Mouse (Mus musculus): Measurements from ENCODE around the gene Sele. TPM values are rescaled to one million over a fixed set of nuclear protein-coding genes. Genes with fewer than 3 reads are reported as not detected.

Gene Sele
- total and polyA plus RNA-seq, 3 experiments: not detected

DNA sequence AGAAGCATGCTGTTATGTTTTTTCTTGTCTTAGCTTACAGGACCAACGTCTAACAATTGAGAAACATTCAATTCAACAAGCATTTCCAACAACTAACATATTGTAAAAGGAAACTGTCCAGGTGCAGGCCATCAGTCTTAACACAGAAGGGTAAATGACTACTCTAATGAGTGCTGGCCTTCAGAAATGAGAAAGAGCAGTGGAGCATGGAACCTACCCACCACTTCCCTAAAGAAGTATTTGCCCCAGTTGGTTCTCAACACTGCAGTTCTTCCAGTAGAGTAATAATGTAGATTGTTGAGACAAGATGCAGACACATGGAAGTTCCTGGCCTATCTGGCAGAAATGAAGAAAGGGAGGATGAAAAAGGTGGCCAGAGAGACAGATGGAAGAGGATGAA lies 28.4 kb downstream of the Sele start:
- Histone ChIP-seq H3K4me3 (ENCODE audit: control insufficient read depth in 1 of 2, insufficient read depth in 1 of 2, low read depth in 2 of 2, low read length in 2 of 2) (no peak overlapping the region), H3K9me3 (replicated peaks; ENCODE audit: insufficient read depth, low read length) (no peaks in the 10 kb centered on the region), H3K27ac (ENCODE audit: control insufficient read depth, low read depth, low read length) (no peak overlapping the region), H3K9ac (ENCODE audit: control insufficient read depth, low read depth, low read length, poor library complexity, severe bottlenecking) (no peak overlapping the region), H3K36me3 (ENCODE audit: control insufficient read depth in 1 of 2, insufficient read depth in 2 of 2, low read length in 2 of 2) (peaks cover 0 to 9% of the 10 kb centered on the region in 2 experiments; a peak in 2 of 4 replicates), H3K27me3 (ENCODE audit: control insufficient read depth in 1 of 2, insufficient read depth in 2 of 2, low read length in 2 of 2) (peaks cover 3 to 4% of the 10 kb centered on the region in 2 experiments; a peak in 1 of 4 replicates), H3K79me2 (ENCODE audit: control insufficient read depth, insufficient read depth, low read length, poor library complexity) (no peaks in the 10 kb centered on the region), H3K4me1 (ENCODE audit: control insufficient read depth in 1 of 2, insufficient read depth in 2 of 2, low read length in 2 of 2) (peaks cover 11 to 15% of the 10 kb centered on the region in 2 experiments)
- TF ChIP-seq MEF2A (IDR thresholded peaks at IDR 0.05; ENCODE audit: extremely low read depth, insufficient replicate concordance, low read depth, low read length, poor library complexity, severe bottlenecking) (no peak), ZNF384 (IDR thresholded peaks at IDR 0.05; ENCODE audit: low read depth, low read length) (no peak), NRF1 (IDR thresholded peaks at IDR 0.05; ENCODE audit: insufficient read depth, low read depth, low read length, poor library complexity, severe bottlenecking) (no peak), MAZ (IDR thresholded peaks at IDR 0.05; ENCODE audit: low read depth, low read length) (no peak), USF2 (IDR thresholded peaks at IDR 0.05; ENCODE audit: borderline replicate concordance in 1 of 2, insufficient read depth in 1 of 2, low read depth in 1 of 2, low read length in 2 of 2) (no peak), SMC3 (IDR thresholded peaks at IDR 0.05; ENCODE audit: low read depth, low read length) (no peak), CHD2 (IDR thresholded peaks at IDR 0.05; ENCODE audit: low read length) (no peak)
- no peak for DNase-seq (ENCODE audit: low read depth, low spot score)

DNA sequence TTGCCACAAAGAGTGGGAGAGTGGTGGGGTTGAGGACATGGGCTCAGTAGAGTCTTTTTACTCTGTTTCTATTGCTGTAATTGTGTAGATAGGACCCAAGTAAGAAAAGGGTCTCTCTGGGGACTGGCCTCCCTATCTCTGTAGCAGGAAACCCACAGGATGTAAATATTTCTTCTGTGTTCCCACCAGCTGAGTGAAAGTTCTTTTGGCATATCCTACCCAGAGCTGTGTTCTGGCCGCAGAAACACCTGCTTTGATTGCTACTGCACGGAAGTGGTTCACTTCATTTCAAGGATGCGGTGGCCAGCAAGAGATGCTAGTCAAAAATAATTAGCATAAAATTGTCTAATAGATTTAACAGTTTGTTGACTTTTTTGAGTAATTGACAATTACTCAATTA lies 29.0 kb downstream of the Sele start:
- H3K27ac ChIP-seq (ENCODE audit: control insufficient read depth, low read depth, low read length): no peak overlapping the region
- H3K36me3 ChIP-seq (ENCODE audit: control insufficient read depth in 1 of 2, insufficient read depth in 2 of 2, low read length in 2 of 2): peaks cover 0 to 9% of the 10 kb centered on the region in 2 experiments; a peak in 2 of 4 replicates

More for the DNA sequence above, 29.0 kb downstream of the Sele start:
- H3K79me2 ChIP-seq (ENCODE audit: control insufficient read depth, insufficient read depth, low read length, poor library complexity): no peaks in the 10 kb centered on the region
- H3K4me3 ChIP-seq (ENCODE audit: control insufficient read depth in 1 of 2, insufficient read depth in 1 of 2, low read depth in 2 of 2, low read length in 2 of 2): no peak overlapping the region
- H3K4me1 ChIP-seq (ENCODE audit: control insufficient read depth in 1 of 2, insufficient read depth in 2 of 2, low read length in 2 of 2): peaks cover 11 to 15% of the 10 kb centered on the region in 2 experiments
- no peak overlapping the region for H3K9ac ChIP-seq (ENCODE audit: control insufficient read depth, low read depth, low read length, poor library complexity, severe bottlenecking)
- no peaks in the 10 kb centered on the region for H3K9me3 ChIP-seq (replicated peaks; ENCODE audit: insufficient read depth, low read length)
- DNase-seq (ENCODE audit: low read depth, low spot score): no peak
- peaks cover 4% of the 10 kb centered on the region in 2 experiments for H3K27me3 ChIP-seq (ENCODE audit: control insufficient read depth in 1 of 2, insufficient read depth in 2 of 2, low read length in 2 of 2)
- TF ChIP-seq TBP (IDR thresholded peaks at IDR 0.05; ENCODE audit: low read depth, low read length) (no peak), ZMIZ1 (IDR thresholded peaks at IDR 0.05; ENCODE audit: low read depth, low read length) (no peak), EP300 (IDR thresholded peaks at IDR 0.05; ENCODE audit: low read depth in 1 of 2, low read length in 2 of 2) (no peak), POLR2AphosphoS2 (IDR thresholded peaks at IDR 0.05; ENCODE audit: low read length) (no peak), TCF12 (IDR thresholded peaks at IDR 0.05; ENCODE audit: low read depth, low read length) (no peak), BHLHE40 (IDR thresholded peaks at IDR 0.05; ENCODE audit: borderline replicate concordance, low read depth, low read length) (no peak), SMC3 (IDR thresholded peaks at IDR 0.05; ENCODE audit: low read depth, low read length) (no peak), MAZ (IDR thresholded peaks at IDR 0.05; ENCODE audit: low read depth, low read length) (no peak), ETS1 (IDR thresholded peaks at IDR 0.05; ENCODE audit: low read depth, low read length) (no peak), MAX (IDR thresholded peaks at IDR 0.05; ENCODE audit: low read length) (no peak), USF2 (IDR thresholded peaks at IDR 0.05; ENCODE audit: borderline replicate concordance in 1 of 2, insufficient read depth in 1 of 2, low read depth in 1 of 2, low read length in 2 of 2) (no peak), GATA1 (IDR thresholded peaks at IDR 0.05; ENCODE audit: low read depth, low read length) (no peak), RAD21 (IDR thresholded peaks at IDR 0.05; ENCODE audit: low read depth, low read length) (no peak), MYB (IDR thresholded peaks at IDR 0.05; ENCODE audit: low read depth, low read length) (no peak), POLR2A (IDR thresholded peaks at IDR 0.05; ENCODE audit: control insufficient read depth in 1 of 2, insufficient read depth in 1 of 2, low read depth in 1 of 2, low read length in 2 of 2, poor library complexity in 1 of 2) (no peak), TAL1 (IDR thresholded peaks at IDR 0.05; ENCODE audit: low read length) (no peak), CHD1 (IDR thresholded peaks at IDR 0.05; ENCODE audit: low read depth, low read length) (no peak)
